Mouse (Mus musculus) midbrain, embryonic 14.5 days (tissue): ENCODE measurements at regions not wholly inside any gene's neighbourhood (a gene's known extent, or its start where the extent isn't known, plus 50 kb on each side); places are given as distances from the start of the nearest gene placed in this dataset.
A peak's percentile ranks its signal among the peaks of the same experiment; 100 is the strongest.

Source experiments
- ATAC-seq: fragments of 200-750 bp; cut with Nextera tagmentation; 2 replicates; pipeline ENCODE4 v1.8.0; 2017; ENCODE audit warnings: moderate number of reproducible peaks, moderate library complexity; ENCODE audit not compliant: low FRiP score, low TSS enrichment
- DNase-seq: peaks from one replicate; pipeline ENCODE4 v3.0.0-alpha.2; 2015
- H3K27ac ChIP-seq: fragments of 300-500 bp; sonication (generic); replicated peaks from 2 replicates; pipeline ENCODE4 v1.5.1; 2014; ENCODE audit warnings: mild to moderate bottlenecking, low read depth, low read length, moderate library complexity
- H3K27me3 ChIP-seq: fragments of 300-500 bp; sonication (generic); 2 replicates; pipeline ENCODE4 v1.6.1; 2014; ENCODE audit warnings: low read length, control low read depth, mixed read lengths; ENCODE audit not compliant: control insufficient read depth, insufficient read depth
- H3K36me3 ChIP-seq: fragments of 300-500 bp; sonication (generic); 2 replicates; pipeline ENCODE4 v1.6.1; 2014; ENCODE audit warnings: low read length, control low read depth; ENCODE audit not compliant: control insufficient read depth, insufficient read depth
- H3K4me1 ChIP-seq: fragments of 300-500 bp; sonication (generic); 2 replicates; pipeline ENCODE4 v1.6.1; 2014; ENCODE audit warnings: mild to moderate bottlenecking, antibody characterized with exemption, low read length, control low read depth; ENCODE audit not compliant: control insufficient read depth, insufficient read depth
- H3K4me2 ChIP-seq: fragments of 300-500 bp; sonication (generic); 2 replicates; pipeline ENCODE4 v1.6.1; 2014; ENCODE audit warnings: mild to moderate bottlenecking, low read length, moderate library complexity
- H3K4me3 ChIP-seq: fragments of 300-500 bp; sonication (generic); replicated peaks from 2 replicates; pipeline ENCODE4 v1.5.1; 2014; ENCODE audit warnings: low read depth, low read length
- H3K9ac ChIP-seq: fragments of 300-500 bp; sonication (generic); replicated peaks from 2 replicates; pipeline ENCODE4 v1.6.1; 2014; ENCODE audit warnings: mild to moderate bottlenecking, low read length, moderate library complexity
- H3K9me3 ChIP-seq: fragments of 300-500 bp; sonication (generic); 2 replicates; pipeline ENCODE4 v1.6.1; 2016; ENCODE audit warnings: low read length, control low read depth, mixed read lengths; ENCODE audit not compliant: control insufficient read depth
- WGBS: fragments of 180-500 bp; shearing (Covaris S2); extraction: QIAGEN DNeasy Blood & Tissue Kit; methylation state at CpG from one replicate; pipeline ENCODE4 v1.1.7; 2014; 5-methylcytosine and 5-hydroxymethylcytosine counted together

- DNase-seq (no peak), ATAC-seq (no peak)
- Histone ChIP-seq H3K9me3 (no peaks in the 10 kb centered on the region), H3K27ac (no peak overlapping the region), H3K4me3 (no peak overlapping the region), H3K36me3 (no peaks in the 10 kb centered on the region), H3K27me3 (no peaks in the 10 kb centered on the region), H3K9ac (no peak overlapping the region), H3K4me2 (no peak overlapping the region), H3K4me1 (0 out of 2 replicates have a peak, but pooled peaks cover 1% of the 10 kb centered on the region)
- WGBS = 89% methylated on average over 5 of the region's 5 CpGs
Measured at GRCm38 (mm10) chr11:63418042-63418776, 289.4 kb downstream of the Pmp22 start.

- no peaks in the 10 kb centered on the region for H3K4me1 ChIP-seq
Measured at GRCm38 (mm10) chr11:63420341-63420740, 291.6 kb downstream of the Pmp22 start.

DNA sequence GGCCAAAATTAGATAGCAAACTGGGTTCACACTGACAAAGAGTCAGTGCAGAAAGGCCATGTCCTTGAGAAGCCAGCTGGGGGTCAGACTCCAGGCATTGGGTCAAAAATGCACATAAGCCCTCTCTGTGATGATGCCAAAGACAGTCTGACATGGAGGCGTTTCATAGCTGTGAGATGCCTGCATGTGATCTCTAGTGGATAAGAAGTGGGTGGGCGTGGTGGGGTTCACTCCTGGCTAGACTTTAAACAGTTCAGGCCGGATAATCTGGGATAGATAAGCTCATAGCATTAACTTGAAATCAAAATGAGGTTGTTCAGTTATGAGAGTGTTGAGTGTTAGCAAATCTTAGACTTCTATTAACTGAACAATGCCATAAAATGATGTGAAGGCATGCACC, 293.3 kb downstream of the Pmp22 start:
- no peaks in the 10 kb centered on the region for H3K27me3 ChIP-seq
- no peaks in the 10 kb centered on the region for H3K36me3 ChIP-seq
- H3K4me2 ChIP-seq = no peak overlapping the region
- H3K9ac ChIP-seq = no peak overlapping the region
- H3K4me1 ChIP-seq = peaks cover 11% of the 10 kb centered on the region
- no peak overlapping the region for H3K4me3 ChIP-seq
- ATAC-seq (no peak), DNase-seq (no peak)
- no peak overlapping the region for H3K27ac ChIP-seq
- WGBS = 86% methylated on average over 3 of the region's 3 CpGs
- no peaks in the 10 kb centered on the region for H3K9me3 ChIP-seq

More at GRCm38 (mm10) chr11:63420341-63420740, 291.6 kb downstream of the Pmp22 start:
- Histone ChIP-seq H3K4me3 (no peak overlapping the region), H3K36me3 (no peaks in the 10 kb centered on the region), H3K4me2 (no peak overlapping the region), H3K27ac (no peak overlapping the region), H3K27me3 (no peaks in the 10 kb centered on the region), H3K9me3 (no peaks in the 10 kb centered on the region), H3K9ac (no peak overlapping the region)
- ATAC-seq (no peak), DNase-seq (no peak)
- WGBS = 93% methylated on average over 3 of the region's 3 CpGs

DNA sequence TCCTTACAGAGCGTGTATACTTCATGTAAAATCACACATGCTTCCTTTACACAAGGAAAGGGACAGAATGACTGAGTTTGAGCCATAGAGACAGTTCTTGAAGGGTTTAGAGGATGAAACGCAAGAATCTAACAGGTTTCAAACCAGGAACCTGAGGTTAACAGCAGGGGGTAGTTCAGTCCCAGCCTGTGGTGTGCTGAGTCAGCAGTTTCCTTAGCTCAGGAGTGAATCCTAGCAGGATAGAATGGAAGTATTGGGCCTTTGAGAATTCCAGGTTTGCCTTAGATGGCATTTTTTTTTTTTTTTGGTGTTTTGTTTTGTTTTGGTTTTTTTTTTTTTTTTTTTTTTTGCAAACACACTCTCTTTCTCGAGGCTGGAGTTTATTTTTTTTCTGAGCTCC, 295.5 kb downstream of the Pmp22 start:
- Histone ChIP-seq H3K36me3 (no peaks in the 10 kb centered on the region), H3K9me3 (no peaks in the 10 kb centered on the region), H3K9ac (no peak overlapping the region), H3K27me3 (no peaks in the 10 kb centered on the region), H3K4me2 (no peak overlapping the region), H3K4me3 (no peak overlapping the region), H3K27ac (no peak overlapping the region), H3K4me1 (peaks cover 11% of the 10 kb centered on the region)
- ATAC-seq = no peak
- WGBS = 76% methylated on average over 3 of the region's 3 CpGs
- DNase-seq = no peak

- DNase-seq = peak; percentile 47
- 17% methylated on average over 11 of the region's 11 CpGs for WGBS
Measured at GRCm38 (mm10) chr11:63425741-63426140, 297.0 kb downstream of the Pmp22 start.

GRCm38 (mm10) chr11:63453786-63454185, 325.0 kb downstream of the Pmp22 start:
- Histone ChIP-seq H3K27ac (no peak overlapping the region), H3K9ac (no peak overlapping the region), H3K4me3 (no peak overlapping the region), H3K4me2 (no peak overlapping the region), H3K36me3 (no peaks in the 10 kb centered on the region), H3K9me3 (peaks cover 8% of the 10 kb centered on the region; the same call in 1 of the 2 replicates), H3K27me3 (no peaks in the 10 kb centered on the region; the same call in 1 of the 2 replicates), H3K4me1 (peaks cover 11% of the 10 kb centered on the region)
- WGBS = 21% methylated on average over 5 of the region's 5 CpGs
- DNase-seq (no peak), ATAC-seq (no peak)

More at GRCm38 (mm10) chr11:63425741-63426140, 297.0 kb downstream of the Pmp22 start:
- peaks cover 11% of the 10 kb centered on the region for H3K4me1 ChIP-seq
- no peaks in the 10 kb centered on the region for H3K9me3 ChIP-seq
- 0 out of 2 replicates have a peak overlapping the region, but pooled peaks have one; percentile 26 for H3K27ac ChIP-seq
- ATAC-seq = no peak
- no peaks in the 10 kb centered on the region for H3K27me3 ChIP-seq
- H3K9ac ChIP-seq = no peak overlapping the region
- no peaks in the 10 kb centered on the region for H3K36me3 ChIP-seq
- no peak overlapping the region for H3K4me3 ChIP-seq
- H3K4me2 ChIP-seq = no peak overlapping the region

DNA sequence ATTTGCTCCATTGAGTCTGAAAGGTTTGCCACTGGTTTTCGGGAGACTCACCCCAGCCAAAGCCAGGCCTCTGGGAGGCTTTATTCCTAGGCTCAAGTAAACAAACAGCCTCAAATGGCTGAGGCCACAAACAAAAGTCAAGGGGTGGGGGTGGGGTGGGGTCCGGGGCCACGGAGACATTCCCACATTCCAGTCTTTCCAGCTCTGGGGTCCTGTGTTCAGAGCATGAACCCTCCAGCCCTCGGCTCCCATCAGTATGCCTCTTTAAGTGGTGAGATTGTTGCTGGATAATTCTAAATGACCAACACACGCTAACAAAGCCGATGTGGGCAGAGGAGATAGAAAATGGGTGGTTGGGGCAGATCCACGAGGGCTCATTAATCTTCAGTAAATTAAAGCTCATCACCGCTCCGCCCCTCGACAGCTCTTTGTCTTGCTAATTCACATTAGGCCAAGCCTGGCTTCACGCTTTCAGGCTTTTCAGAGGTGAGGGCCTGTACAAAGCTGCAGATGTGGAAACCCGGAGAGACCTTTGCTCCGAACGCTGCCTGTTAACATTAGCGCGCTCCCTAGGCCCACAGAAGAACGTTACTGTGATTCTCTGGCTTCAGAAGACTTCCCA, 326.2 kb downstream of the Pmp22 start:
- Histone ChIP-seq H3K9ac (no peak overlapping the region), H3K4me1 (peaks cover 11% of the 10 kb centered on the region), H3K4me2 (no peak overlapping the region), H3K36me3 (no peaks in the 10 kb centered on the region), H3K27ac (no peak overlapping the region), H3K27me3 (no peaks in the 10 kb centered on the region; the same call in 1 of the 2 replicates), H3K9me3 (peaks cover 8% of the 10 kb centered on the region; the same call in 1 of the 2 replicates), H3K4me3 (no peak overlapping the region)
- 3% methylated on average over 17 of the region's 17 CpGs for WGBS
- ATAC-seq (no peak), DNase-seq (peak; percentile 55)

- 48% methylated on average over 3 of the region's 3 CpGs for WGBS
- Histone ChIP-seq H3K27ac (no peak overlapping the region), H3K4me2 (no peak overlapping the region), H3K9me3 (peaks cover 8% of the 10 kb centered on the region; the same call in 1 of the 2 replicates), H3K4me3 (no peak overlapping the region), H3K4me1 (peaks cover 11% of the 10 kb centered on the region), H3K9ac (no peak overlapping the region), H3K27me3 (no peaks in the 10 kb centered on the region; the same call in 1 of the 2 replicates), H3K36me3 (no peaks in the 10 kb centered on the region)
- peak; percentile 39 for DNase-seq
- no peak for ATAC-seq
Measured at GRCm38 (mm10) chr11:63456356-63456755, 327.6 kb downstream of the Pmp22 start.
